ENCODE assay signal across 27 mouse cellular contexts in the genomic region with DNA sequence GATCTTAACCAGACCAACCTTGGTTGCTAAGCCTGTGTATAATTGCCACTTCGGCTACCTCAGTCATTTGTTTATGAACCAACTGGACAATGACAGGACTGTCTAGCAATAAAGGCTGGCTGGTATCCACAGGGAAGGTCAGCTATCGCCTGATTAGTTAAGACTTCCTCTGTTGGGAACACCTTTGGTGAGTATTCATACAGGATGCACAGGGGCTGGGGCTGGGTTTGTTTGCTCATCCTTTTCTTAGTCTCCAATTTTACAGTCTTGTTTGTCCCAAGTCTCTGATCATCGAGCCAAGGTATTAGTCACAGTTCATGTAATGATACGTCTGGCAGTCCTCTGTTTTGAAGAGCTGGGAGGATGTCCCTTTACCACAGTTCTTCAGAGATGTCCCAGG.
DNase-seq lines count a peak whose midpoint lies in the region; ATAC-seq and TF ChIP-seq lines count a peak whose summit lies in the region.
"Had no signal": no experiment of that assay in that cellular context is flagged by ENCODE, and none has a peak within 500 bp of the region (broad histone marks: within the 10 kb centered on the region; RNA-seq: fewer than 3 reads in every experiment).

No protein-coding gene starts in this region.

- H3K9me3 ChIP-seq in stomach, postnatal 0 days (ENCODE audit: control insufficient read depth, low read length): no peaks in the 10 kb centered on the region
- no peaks in the 10 kb centered on the region for H3K9me3 ChIP-seq in liver, embryonic 12.5 days (replicated peaks)
- H3K9me3 ChIP-seq: embryonic facial prominence, embryonic 12.5 days; embryonic facial prominence, embryonic 15.5 days; heart, embryonic 10.5 days; heart, embryonic 13.5 days; hindbrain, embryonic 12.5 days; hindbrain, embryonic 15.5 days; intestine, embryonic 15.5 days had no signal

- 63% methylated on average over 4 of the region's 4 CpGs for WGBS in stomach, postnatal 0 days
- 67% methylated on average over 4 of the region's 4 CpGs for WGBS in liver, embryonic 12.5 days (ENCODE audit: insufficient replicate concordance)

- peak; percentile 1 for DNase-seq in kidney, adult 18-20 months
- no peak for DNase-seq in kidney, adult 8-10 months
- peak; percentile 24 for DNase-seq in gonadal fat pad, adult 2 months (ENCODE audit: low read depth)
- DNase-seq in skeletal muscle tissue, adult 2 months (ENCODE audit: low read depth, low spot score): peak; percentile 42
- no peak for DNase-seq in stomach, postnatal 0 days (ENCODE audit: low spot score)
- DNase-seq in lung, adult 18-20 months: no peak
- DNase-seq: adrenal gland, adult 8-10 months; adrenal gland, postnatal 36 days; cerebellum, adult 18-20 months; cerebellum, adult 9-10 months; cerebellum, postnatal 14 days; forebrain, postnatal 0 days; gastrocnemius, postnatal 36 days; heart, adult 18-20 months; heart, postnatal 14 days; heart, postnatal 4 days had no signal

- H3K36me3 ChIP-seq in stomach, postnatal 0 days (ENCODE audit: control insufficient read depth, insufficient read depth, low read length): no peaks in the 10 kb centered on the region
- 0 out of 2 replicates have a peak, but pooled peaks cover under 1% of the 10 kb centered on the region for H3K36me3 ChIP-seq in liver, embryonic 12.5 days
- H3K36me3 ChIP-seq: embryonic facial prominence, embryonic 12.5 days; embryonic facial prominence, embryonic 15.5 days; heart, embryonic 10.5 days; hindbrain, embryonic 12.5 days; hindbrain, embryonic 15.5 days; intestine, embryonic 15.5 days had no signal

- no peak overlapping the region for H3K4me2 ChIP-seq in stomach, postnatal 0 days (replicated peaks; ENCODE audit: low read depth)
- H3K4me2 ChIP-seq in liver, embryonic 12.5 days: no peak overlapping the region
- H3K4me2 ChIP-seq: embryonic facial prominence, embryonic 12.5 days; embryonic facial prominence, embryonic 15.5 days; heart, embryonic 13.5 days; hindbrain, embryonic 12.5 days; hindbrain, embryonic 15.5 days; intestine, embryonic 15.5 days had no signal

- no peak overlapping the region for H3K9ac ChIP-seq in stomach, postnatal 0 days (ENCODE audit: low read length)
- no peak overlapping the region for H3K9ac ChIP-seq in liver, embryonic 12.5 days
- H3K9ac ChIP-seq: embryonic facial prominence, embryonic 12.5 days; embryonic facial prominence, embryonic 15.5 days; forebrain, postnatal 0 days; heart, embryonic 13.5 days; hindbrain, embryonic 12.5 days; hindbrain, embryonic 15.5 days; intestine, embryonic 15.5 days had no signal

- H3K4me3 ChIP-seq in stomach, postnatal 0 days (ENCODE audit: low read depth, low read length): no peak overlapping the region
- no peak overlapping the region for H3K4me3 ChIP-seq in liver, embryonic 12.5 days
- H3K4me3 ChIP-seq: embryonic facial prominence, embryonic 12.5 days; embryonic facial prominence, embryonic 15.5 days; heart, embryonic 10.5 days; heart, embryonic 13.5 days; hindbrain, embryonic 12.5 days; hindbrain, embryonic 15.5 days; intestine, embryonic 15.5 days had no signal

- TF ChIP-seq EP300 in stomach, postnatal 0 days (optimal IDR thresholded peaks at IDR 0.05): no peak

- ATAC-seq in stomach, postnatal 0 days (ENCODE audit: low FRiP score, low TSS enrichment): no peak
- ATAC-seq in liver, embryonic 12.5 days: no peak
- ATAC-seq: activated CD4-positive, CD25-positive, alpha-beta regulatory T cell, adult 4 months; CD4-positive, CD25-positive, alpha-beta regulatory T cell, adult 4 months; forebrain, embryonic 14.5 days; forebrain, postnatal 0 days had no signal

- H3K27me3 ChIP-seq in stomach, postnatal 0 days (ENCODE audit: control insufficient read depth, insufficient read depth, low read length): no peaks in the 10 kb centered on the region
- H3K27me3 ChIP-seq in liver, embryonic 12.5 days (replicated peaks): no peaks in the 10 kb centered on the region
- H3K27me3 ChIP-seq: embryonic facial prominence, embryonic 12.5 days; embryonic facial prominence, embryonic 15.5 days; heart, embryonic 13.5 days; hindbrain, embryonic 12.5 days; hindbrain, embryonic 15.5 days; intestine, embryonic 15.5 days had no signal

- no peak for TF ChIP-seq CTCF in stomach, postnatal 0 days (IDR thresholded peaks at IDR 0.05; ENCODE audit: low read depth)

- peak overlapping the region; percentile 58 for H3K27ac ChIP-seq in stomach, postnatal 0 days (replicated peaks)
- no peak overlapping the region for H3K27ac ChIP-seq in liver, embryonic 12.5 days
- H3K27ac ChIP-seq: embryonic facial prominence, embryonic 12.5 days; embryonic facial prominence, embryonic 15.5 days; heart, embryonic 10.5 days; heart, embryonic 13.5 days; hindbrain, embryonic 12.5 days; hindbrain, embryonic 15.5 days; intestine, embryonic 15.5 days had no signal

- no peaks in the 10 kb centered on the region for H3K4me1 ChIP-seq in stomach, postnatal 0 days (replicated peaks; ENCODE audit: control insufficient read depth, insufficient read depth)
- H3K4me1 ChIP-seq in liver, embryonic 12.5 days: no peaks in the 10 kb centered on the region
- H3K4me1 ChIP-seq: embryonic facial prominence, embryonic 12.5 days; heart, embryonic 10.5 days; heart, embryonic 13.5 days; hindbrain, embryonic 12.5 days; hindbrain, embryonic 15.5 days; intestine, embryonic 15.5 days had no signal

Comparison
In these comparisons a context has a peak if more than half of its experiments do, and no peak if none do; other contexts are left out.
1. DNase-seq: peak in kidney, adult 18-20 months (single experiment), gonadal fat pad, adult 2 months (single experiment) and skeletal muscle tissue, adult 2 months (single experiment); none in kidney, adult 8-10 months (0 of 2), stomach, postnatal 0 days (single experiment) and lung, adult 18-20 months (0 of 2).